Mouse (Mus musculus) liver, postnatal 0 days (tissue): ENCODE data around the gene Lcp1.

Source experiments
- CTCF ChIP-seq: sonication (generic); IDR thresholded peaks from 2 replicates; pipeline ENCODE4 v1.5.1; 2016; ENCODE audit warnings: antibody characterized with exemption, low read depth
- EP300 ChIP-seq: IDR thresholded peaks from 2 replicates; pipeline ENCODE4 v1.6.1; 2016; ENCODE audit warnings: antibody characterized with exemption, low read depth, mild to moderate bottlenecking

GRCm38 (mm10) chr14:75139225-75139624, 8.3 kb downstream of the Lcp1 start:
- TF ChIP-seq EP300 (no peak), CTCF (no peak)
